Mouse (Mus musculus) stomach, postnatal 0 days (tissue): ENCODE data around the gene Atxn1. TPM values are rescaled to one million over a fixed set of nuclear protein-coding genes. Genes with fewer than 3 reads are reported as not detected.

Experiments
- ATAC-seq: fragments of 200-750 bp; cut with Nextera tagmentation; 2 replicates; pipeline ENCODE4 v1.8.0; 2017; ENCODE audit not compliant: low FRiP score, low TSS enrichment
- DNase-seq: peaks from one replicate; pipeline ENCODE4 v3.0.0-alpha.2; 2016; ENCODE audit warnings: low spot score
- H3K27ac ChIP-seq: fragments of 300-500 bp; sonication (generic); replicated peaks from 2 replicates; pipeline ENCODE4 v1.5.1; 2014; ENCODE audit warnings: mild to moderate bottlenecking, control low read depth
- H3K27me3 ChIP-seq: fragments of 300-500 bp; sonication (generic); 2 replicates; pipeline ENCODE4 v1.6.1; 2014; ENCODE audit warnings: low read length; ENCODE audit not compliant: control insufficient read depth, insufficient read depth
- H3K36me3 ChIP-seq: fragments of 300-500 bp; sonication (generic); 2 replicates; pipeline ENCODE4 v1.6.1; 2014; ENCODE audit warnings: low read length, mixed read lengths; ENCODE audit not compliant: control insufficient read depth, insufficient read depth
- H3K4me1 ChIP-seq: fragments of 300-500 bp; sonication (generic); replicated peaks from 2 replicates; pipeline ENCODE4 v1.6.1; 2014; ENCODE audit warnings: antibody characterized with exemption; ENCODE audit not compliant: control insufficient read depth, insufficient read depth
- H3K4me2 ChIP-seq: fragments of 300-500 bp; sonication (generic); replicated peaks from 2 replicates; pipeline ENCODE4 v1.6.1; 2014; ENCODE audit warnings: low read depth, mild to moderate bottlenecking, control low read depth, moderate library complexity
- H3K4me3 ChIP-seq: fragments of 300-500 bp; sonication (generic); 2 replicates; pipeline ENCODE4 v1.5.1; 2014; ENCODE audit warnings: low read depth, low read length, control low read depth
- H3K9ac ChIP-seq: fragments of 300-500 bp; sonication (generic); 2 replicates; pipeline ENCODE4 v1.6.1; 2014; ENCODE audit warnings: mild to moderate bottlenecking, low read length, control low read depth, mixed read lengths
- H3K9me3 ChIP-seq: fragments of 300-500 bp; sonication (generic); 2 replicates; pipeline ENCODE4 v1.6.1; 2016; ENCODE audit warnings: low read length; ENCODE audit not compliant: control insufficient read depth
- CTCF ChIP-seq: IDR thresholded peaks from 2 replicates; pipeline ENCODE4 v1.5.1; 2016; ENCODE audit warnings: antibody characterized with exemption, low read depth, mild to moderate bottlenecking, moderate library complexity
- EP300 ChIP-seq: optimal IDR thresholded peaks from 2 replicates; pipeline ENCODE3; 2016; ENCODE audit warnings: antibody characterized with exemption
- WGBS: fragments of 180-500 bp; shearing (Covaris S2); extraction: QIAGEN DNeasy Blood & Tissue Kit; methylation state at CpG from one replicate; pipeline ENCODE4 v1.1.7; 2014; 5-methylcytosine and 5-hydroxymethylcytosine counted together
- polyA plus RNA-seq: library from polyadenylated mRNA; unstranded; fragments of >200 nt; fragmentation: Nextera tagmentation; extraction: Ambion mirVana; gene quantifications from 2 replicates; pipeline ENCODE4 v1.2.1, GENCODE M21; 2015

The Atxn1 gene
- polyA plus RNA-seq, 1 experiment from 2014 or later: 7.0 TPM

- TF ChIP-seq CTCF: no peak; the same call in 1 of the 2 replicates
- TF ChIP-seq EP300: no peak
- no peaks in the 10 kb centered on the region for H3K27me3 ChIP-seq
- DNase-seq: no peak
Observed at GRCm38 (mm10) chr13:45768250-45768649, 196.6 kb downstream of the Atxn1 start.

GRCm38 (mm10) chr13:45764354-45764753 is 200.5 kb downstream of the Atxn1 start:
- H3K4me3 ChIP-seq: no peak overlapping the region

More at GRCm38 (mm10) chr13:45768250-45768649, 196.6 kb downstream of the Atxn1 start:
- no peaks in the 10 kb centered on the region for H3K4me1 ChIP-seq
- H3K9ac ChIP-seq: no peak overlapping the region
- H3K27ac ChIP-seq: no peak overlapping the region
- H3K4me3 ChIP-seq: no peak overlapping the region
- WGBS: 94% methylated on average over 3 of the region's 3 CpGs
- no peaks in the 10 kb centered on the region for H3K9me3 ChIP-seq
- no peak for ATAC-seq
- H3K4me2 ChIP-seq: no peak overlapping the region
- H3K36me3 ChIP-seq: 0 out of 2 replicates have a peak, but pooled peaks cover 2% of the 10 kb centered on the region

GRCm38 (mm10) chr13:45762278-45762677 is 202.5 kb downstream of the Atxn1 start:
- TF ChIP-seq EP300 (no peak), CTCF (no peak)
- H3K9ac ChIP-seq: no peak overlapping the region
- no peak overlapping the region for H3K4me2 ChIP-seq
- ATAC-seq (no peak), DNase-seq (no peak)
- H3K36me3 ChIP-seq: no peaks in the 10 kb centered on the region
- no peak overlapping the region for H3K27ac ChIP-seq
- no peak overlapping the region for H3K4me3 ChIP-seq
- no peaks in the 10 kb centered on the region for H3K9me3 ChIP-seq
- WGBS: 49% methylated on average over 7 of the region's 7 CpGs
- H3K4me1 ChIP-seq: no peaks in the 10 kb centered on the region
- no peaks in the 10 kb centered on the region for H3K27me3 ChIP-seq

More at GRCm38 (mm10) chr13:45764354-45764753, 200.5 kb downstream of the Atxn1 start:
- ATAC-seq: no peak
- Histone ChIP-seq H3K4me1 (no peaks in the 10 kb centered on the region), H3K27me3 (no peaks in the 10 kb centered on the region), H3K27ac (no peak overlapping the region), H3K36me3 (no peaks in the 10 kb centered on the region), H3K4me2 (no peak overlapping the region), H3K9ac (no peak overlapping the region), H3K9me3 (no peaks in the 10 kb centered on the region)
- TF ChIP-seq EP300 (no peak), CTCF (no peak)
- no peak for DNase-seq
- WGBS: 72% methylated on average over 5 of the region's 5 CpGs

GRCm38 (mm10) chr13:45754483-45754882 is 210.3 kb downstream of the Atxn1 start:
- ATAC-seq: no peak
- Histone ChIP-seq H3K36me3 (no peaks in the 10 kb centered on the region), H3K9me3 (no peaks in the 10 kb centered on the region), H3K27me3 (no peaks in the 10 kb centered on the region), H3K4me3 (no peak overlapping the region), H3K4me2 (no peak overlapping the region), H3K4me1 (peaks cover 4% of the 10 kb centered on the region; the same call in 1 of the 2 replicates), H3K27ac (no peak overlapping the region), H3K9ac (no peak overlapping the region)
- TF ChIP-seq CTCF (no peak), EP300 (no peak)
- WGBS: 47% methylated on average over 1 of the region's 1 CpGs
- no peak for DNase-seq

- Histone ChIP-seq H3K4me3 (no peak overlapping the region), H3K27me3 (no peaks in the 10 kb centered on the region), H3K4me1 (peaks cover 6% of the 10 kb centered on the region; the same call in 1 of the 2 replicates), H3K9me3 (no peaks in the 10 kb centered on the region), H3K9ac (no peak overlapping the region), H3K27ac (no peak overlapping the region), H3K4me2 (no peak overlapping the region), H3K36me3 (no peaks in the 10 kb centered on the region)
- TF ChIP-seq CTCF: no peak
- no peak for TF ChIP-seq EP300
- no peak for ATAC-seq
- DNase-seq: no peak
- 59% methylated on average over 5 of the region's 5 CpGs for WGBS
Observed at GRCm38 (mm10) chr13:45752498-45752897, 212.3 kb downstream of the Atxn1 start.

- ATAC-seq (no peak), DNase-seq (no peak)
- no peaks in the 10 kb centered on the region for H3K27me3 ChIP-seq
- no peak overlapping the region for H3K4me3 ChIP-seq
- no peak overlapping the region for H3K4me2 ChIP-seq
- peaks cover 6% of the 10 kb centered on the region; the same call in 1 of the 2 replicates for H3K4me1 ChIP-seq
- no peak overlapping the region for H3K27ac ChIP-seq
- H3K9me3 ChIP-seq: no peaks in the 10 kb centered on the region
- H3K36me3 ChIP-seq: no peaks in the 10 kb centered on the region
- WGBS: 39% methylated on average over 2 of the region's 2 CpGs
- no peak overlapping the region for H3K9ac ChIP-seq
- TF ChIP-seq EP300: no peak
- no peak for TF ChIP-seq CTCF
Observed at GRCm38 (mm10) chr13:45751231-45751630, 213.6 kb downstream of the Atxn1 start.
